Mouse (Mus musculus) frontal cortex, adult (tissue): Measurements from ENCODE around the gene Gm28308.

Source experiments
- ATAC-seq: cut with Nextera tagmentation; 2 replicates; pipeline ENCODE4 v1.9.2; 2017; ENCODE audit warnings: mild to moderate bottlenecking, moderate library complexity, mixed read lengths; ENCODE audit not compliant: low TSS enrichment

Gene Gm28308

DNA sequence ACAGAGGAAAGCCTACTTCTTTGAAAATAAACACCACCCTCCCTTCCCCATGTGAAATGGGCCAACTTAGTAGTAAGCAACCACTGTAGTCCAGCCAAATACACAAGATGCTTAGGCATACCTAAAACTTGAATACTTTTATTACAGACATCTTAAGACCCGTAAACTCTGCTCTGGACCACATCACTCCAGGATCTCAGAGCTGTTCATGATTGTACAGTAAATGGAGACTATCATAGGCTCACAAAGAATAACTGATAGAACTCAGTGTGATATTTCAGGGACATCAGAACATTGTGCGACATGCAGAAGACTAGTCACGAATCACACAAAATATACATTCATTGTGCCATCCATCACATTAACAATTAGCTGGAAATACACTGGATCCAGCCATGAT lies 57.7 kb downstream of the Gm28308 start:
- ATAC-seq = no peak

DNA sequence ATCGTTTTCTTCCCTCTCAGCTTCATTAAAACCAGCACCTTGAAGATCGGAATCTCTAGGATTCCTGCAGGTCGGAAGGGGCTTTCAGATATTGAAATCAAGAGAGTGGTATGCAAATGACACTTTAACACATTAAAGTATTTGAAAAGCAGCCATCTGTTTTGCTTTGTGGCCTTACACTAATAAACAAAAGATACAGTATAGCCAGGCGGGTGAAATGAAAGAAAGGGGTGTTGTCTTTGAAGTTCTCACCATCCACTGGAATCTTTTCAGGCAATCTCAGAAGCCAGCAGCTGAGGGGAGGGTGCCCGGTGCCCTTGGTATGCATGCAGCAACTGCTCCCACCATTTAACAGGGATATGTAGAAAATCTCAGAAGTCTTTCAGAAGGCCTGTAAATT lies 59.1 kb downstream of the Gm28308 start:
- no peak for ATAC-seq

DNA sequence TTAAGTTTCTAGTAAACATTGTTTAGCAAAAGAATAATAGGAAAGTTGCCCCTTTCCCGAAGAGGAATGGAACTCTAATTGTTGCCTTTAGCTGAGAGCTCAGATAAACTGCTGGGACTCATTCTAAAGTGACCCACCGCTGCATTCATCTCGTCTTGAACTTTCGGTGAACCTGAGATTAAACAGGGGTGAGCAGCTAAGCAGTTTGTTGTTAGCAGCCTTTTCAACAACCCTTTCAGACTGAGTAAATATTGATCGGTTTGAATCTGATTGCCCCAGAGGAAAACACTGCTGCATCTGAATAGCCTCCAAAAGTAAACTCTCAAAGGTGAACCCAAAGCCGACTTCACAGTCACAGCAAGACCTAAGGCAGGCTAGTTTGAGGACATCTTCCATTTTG lies 59.9 kb downstream of the Gm28308 start:
- no peak for ATAC-seq

DNA sequence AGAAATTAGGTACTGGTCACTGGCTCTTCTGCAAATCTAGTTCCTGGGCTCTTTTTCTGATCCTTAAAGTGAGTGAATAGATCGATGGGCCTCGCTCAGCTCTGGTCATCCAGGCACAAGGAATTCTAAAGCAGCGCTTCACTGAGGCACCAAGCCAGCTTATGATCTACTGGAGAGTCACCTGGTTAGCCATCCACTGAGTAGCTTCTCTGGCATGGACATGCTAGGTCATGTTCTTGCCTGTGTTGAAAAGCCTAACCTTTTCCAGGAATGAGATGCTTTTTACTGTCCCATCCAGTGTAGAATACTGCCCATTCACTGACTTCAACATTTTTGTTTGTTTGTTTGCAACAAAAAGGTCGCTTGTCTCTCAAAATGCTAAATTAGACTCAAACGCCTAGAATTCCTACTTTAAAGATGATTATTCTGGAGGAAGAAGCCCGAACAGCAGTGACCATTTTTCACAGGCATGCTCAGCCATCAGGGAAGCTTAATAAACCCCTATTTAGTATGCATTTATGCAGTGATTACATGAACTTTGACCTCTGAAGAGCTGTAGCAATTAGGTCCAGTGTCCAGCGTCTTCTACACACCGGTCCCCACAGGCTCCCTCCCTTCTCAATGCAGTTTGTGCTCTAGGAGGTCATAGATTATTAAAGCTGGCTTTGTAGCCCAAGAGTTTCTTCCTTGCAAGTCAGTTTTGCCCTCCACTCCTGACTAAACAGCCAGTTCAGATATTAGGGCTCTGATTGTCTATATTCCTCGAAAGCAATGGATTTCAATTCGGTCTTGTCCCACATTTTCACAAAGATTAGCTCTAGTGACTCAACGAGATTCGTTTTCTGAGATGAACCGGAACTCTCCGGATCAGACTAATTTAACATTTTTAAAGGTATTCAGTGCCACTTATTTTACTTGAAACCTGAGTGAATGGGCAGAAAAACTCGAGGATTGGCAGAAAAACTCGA lies 60.6 kb downstream of the Gm28308 start:
- no peak for ATAC-seq

DNA sequence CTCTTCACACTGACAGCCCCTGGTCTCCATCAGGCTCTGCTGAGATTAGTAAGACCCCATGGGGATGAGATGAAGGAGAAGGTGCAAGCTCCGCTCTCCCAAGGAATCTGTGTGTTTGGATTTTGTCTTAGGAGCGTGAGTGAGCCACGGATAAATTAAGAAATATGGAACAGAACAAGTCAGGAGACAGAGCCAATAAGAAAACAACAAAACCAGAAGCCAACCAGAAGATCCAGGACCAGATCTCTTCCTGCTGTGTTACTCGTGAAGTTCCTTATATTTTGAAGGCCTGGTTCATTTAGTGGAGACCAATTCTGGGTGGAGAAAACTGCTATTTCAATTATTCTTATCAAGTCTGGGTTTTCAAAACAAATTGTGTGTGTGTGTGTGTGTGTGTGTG lies 61.6 kb downstream of the Gm28308 start:
- no peak for ATAC-seq

DNA sequence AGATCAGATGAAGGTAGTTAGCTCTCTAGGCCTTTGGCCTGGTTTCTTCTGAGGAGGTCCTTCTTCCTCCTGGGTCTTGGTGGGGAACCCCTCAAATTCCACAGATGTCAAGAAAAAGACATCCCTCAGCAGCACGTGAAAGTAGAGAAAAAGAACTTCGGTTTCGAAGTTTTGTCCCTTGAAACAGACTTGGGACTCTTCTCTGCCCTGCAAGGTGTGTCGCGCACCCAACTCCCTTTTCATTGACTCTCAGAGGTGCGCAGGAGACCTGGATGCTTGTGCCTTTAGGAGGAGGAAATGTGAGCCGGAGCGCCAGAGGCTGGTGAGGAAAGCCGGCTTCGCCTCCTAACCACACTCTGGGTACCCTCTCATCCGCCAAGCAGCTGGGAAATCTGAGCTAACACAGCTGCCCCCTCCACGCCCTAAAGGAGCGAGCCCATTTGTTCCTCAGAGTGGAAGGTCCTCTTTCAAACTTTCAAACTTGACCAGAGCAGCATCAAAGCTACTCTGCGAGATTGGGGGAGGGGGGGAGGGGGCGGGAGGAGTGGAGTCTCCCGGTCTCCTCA lies 62.7 kb downstream of the Gm28308 start:
- no peak for ATAC-seq

DNA sequence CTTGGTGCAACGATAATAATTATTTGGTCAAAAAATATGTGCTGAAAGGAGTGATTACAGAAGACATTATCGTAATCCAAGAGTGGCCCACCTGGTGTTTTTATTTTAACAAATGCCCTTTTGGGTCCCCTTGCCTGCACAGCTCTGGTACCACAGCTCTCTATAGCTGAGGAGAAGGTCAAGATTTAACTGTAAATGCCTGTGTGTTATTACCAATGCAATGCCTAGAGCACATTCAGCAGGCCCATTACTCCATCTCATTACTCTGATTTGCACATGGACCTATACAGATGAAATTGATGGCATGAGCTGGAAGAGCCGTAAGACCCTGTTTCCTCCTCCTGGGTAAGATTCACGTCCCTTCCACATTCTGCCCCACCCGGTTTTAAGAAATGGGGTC lies 74.0 kb downstream of the Gm28308 start:
- ATAC-seq = no peak

DNA sequence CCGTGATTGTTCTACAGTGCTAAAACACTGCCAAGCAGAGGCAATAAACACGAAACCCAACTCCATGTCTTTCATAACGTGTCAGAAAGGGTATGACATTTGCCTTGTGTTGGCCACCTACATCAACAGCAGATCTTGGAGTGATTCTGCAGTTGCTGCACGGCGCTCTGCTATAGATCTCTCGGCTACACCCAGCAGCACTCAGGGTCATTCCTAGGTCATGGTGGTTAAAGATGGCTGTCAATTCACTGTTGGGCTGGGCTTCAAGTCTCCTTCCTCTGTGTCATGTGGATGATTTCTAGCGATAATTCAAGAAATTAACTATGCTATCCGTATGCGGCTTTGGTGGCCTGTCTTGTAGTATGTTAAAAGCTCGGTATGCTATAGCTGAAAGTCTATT lies 74.6 kb downstream of the Gm28308 start:
- no peak for ATAC-seq

DNA sequence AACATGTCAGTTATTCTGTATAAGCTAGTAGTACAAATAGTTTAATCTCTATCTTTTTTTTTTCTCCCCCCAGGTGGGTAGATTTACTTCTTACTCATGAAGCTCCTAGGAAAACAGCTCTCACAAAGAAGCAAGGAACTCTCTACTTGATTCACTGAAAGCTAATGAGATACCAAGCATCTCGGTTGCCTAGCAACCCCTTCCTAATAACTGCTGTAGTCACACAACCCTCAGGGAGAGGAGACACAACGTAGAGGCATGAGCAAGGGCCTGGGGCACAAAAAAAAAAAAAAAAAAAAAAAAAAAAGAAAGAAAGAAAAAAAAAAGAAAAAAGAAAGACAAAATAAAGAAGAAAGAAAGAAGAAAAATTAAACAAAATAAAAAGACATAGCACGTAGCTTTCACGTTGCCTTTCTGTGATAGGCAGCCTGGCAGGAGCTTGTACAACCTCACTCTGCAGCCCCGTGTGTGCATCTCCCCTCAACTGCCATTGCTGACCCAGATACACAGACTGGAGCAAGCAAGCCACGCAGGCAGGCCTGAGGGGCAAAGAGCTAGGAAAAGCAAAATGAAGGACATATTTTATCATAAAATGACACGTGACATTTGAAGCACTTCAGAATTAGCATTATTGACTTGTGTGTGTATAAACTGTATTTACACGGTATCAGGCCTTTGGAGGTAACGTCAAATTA lies 75.2 kb downstream of the Gm28308 start:
- no peak for ATAC-seq

DNA sequence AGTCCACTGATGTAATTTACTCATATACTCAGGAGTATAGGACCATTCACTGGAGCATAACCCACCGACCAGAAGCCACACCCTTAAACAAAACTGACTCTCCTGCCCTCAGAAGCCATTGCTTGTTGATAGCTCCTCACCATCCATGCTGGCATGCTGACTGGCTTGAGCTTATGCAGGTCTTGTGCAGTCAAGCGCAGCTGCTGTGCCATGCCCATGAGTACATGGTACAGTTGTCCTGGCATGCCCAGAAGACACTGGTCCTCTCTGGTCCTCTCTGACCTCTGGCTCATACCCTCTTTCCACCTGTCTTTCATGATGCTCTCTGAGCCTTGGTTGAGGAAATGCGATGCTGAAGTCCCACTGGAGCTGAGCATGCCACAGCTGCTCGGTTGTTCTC lies 89.5 kb downstream of the Gm28308 start:
- no peak for ATAC-seq

DNA sequence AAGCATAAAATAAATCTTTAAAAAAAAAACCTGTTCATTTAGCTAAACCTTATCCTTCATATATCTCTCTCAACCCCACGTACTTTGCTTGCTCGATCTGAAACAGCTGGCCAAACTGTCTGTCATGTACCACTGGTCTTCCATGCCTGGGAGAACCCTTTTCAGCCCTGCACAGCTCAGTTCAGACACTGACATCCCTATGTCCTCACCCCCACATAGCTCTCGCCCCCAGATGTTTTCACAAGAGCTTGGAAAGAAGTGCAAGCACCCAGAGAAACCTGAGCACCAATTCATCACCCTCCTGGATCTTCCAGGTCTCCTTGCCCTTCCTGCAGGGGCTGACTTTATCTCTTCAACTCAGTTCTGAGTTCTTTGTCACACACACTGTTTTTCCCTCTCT lies 92.0 kb downstream of the Gm28308 start:
- no peak for ATAC-seq

DNA sequence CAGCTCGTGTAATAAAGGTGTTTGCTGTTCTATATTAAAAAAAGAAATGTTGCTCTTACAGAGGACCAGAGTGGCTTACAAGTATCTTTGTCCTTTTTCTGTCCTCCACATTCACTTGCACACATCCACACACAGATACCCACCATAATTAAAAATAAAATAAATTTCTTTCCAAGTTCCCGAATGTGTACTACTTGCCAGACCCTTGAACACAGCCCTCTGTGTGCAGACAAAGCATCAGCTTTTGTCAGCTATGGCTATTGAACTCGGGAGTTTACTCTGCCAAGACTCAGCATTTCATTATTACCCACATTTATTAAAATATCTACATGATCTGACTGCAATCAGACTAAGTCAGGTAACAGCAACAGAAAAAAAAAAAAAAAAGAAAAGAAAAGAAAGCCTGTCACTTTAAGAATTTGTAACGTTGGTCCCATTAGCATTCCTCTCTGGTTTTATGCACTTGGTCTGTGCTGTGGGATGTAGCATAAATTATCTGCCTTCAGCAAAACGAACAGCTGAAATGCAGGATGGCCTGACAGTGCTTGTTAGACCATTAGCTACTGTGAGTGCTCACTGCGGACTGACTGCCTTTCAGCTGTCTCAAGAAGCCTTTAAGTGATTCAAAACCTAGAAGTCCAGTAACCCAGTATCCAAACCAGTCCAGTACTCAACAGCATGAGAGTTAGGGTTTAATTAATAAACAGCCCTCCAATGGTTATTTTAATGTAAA lies 94.1 kb downstream of the Gm28308 start:
- ATAC-seq = no peak

DNA sequence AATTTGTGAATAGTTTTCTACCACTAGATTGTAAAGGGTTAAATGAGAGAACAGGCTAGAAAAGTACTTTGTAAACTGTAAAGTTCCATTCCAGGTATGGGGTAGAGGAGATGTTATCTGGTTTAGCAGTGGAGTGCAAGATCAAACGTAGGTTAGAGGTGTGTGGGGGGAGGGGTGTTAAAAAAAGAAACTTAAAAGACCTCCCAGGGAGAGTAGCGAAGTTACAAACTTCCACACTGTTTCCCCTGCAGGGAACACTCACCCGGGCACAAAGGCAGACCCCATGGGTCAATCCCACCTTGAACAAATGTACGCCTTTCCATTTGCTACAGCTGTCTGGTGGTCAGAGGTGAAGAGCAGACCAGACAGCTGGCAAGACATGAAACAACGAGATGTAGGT lies 97.2 kb downstream of the Gm28308 start:
- no peak for ATAC-seq
